Mouse (Mus musculus) kidney, embryonic 14.5 days (tissue): ENCODE data around the gene Gprc5d. TPM values are rescaled to one million over a fixed set of nuclear protein-coding genes. Genes with fewer than 3 reads are reported as not detected.

ENCODE experiments used
- ATAC-seq: fragments of 200-750 bp; cut with Nextera tagmentation; 2 replicates; pipeline ENCODE4 v1.8.0; 2017; ENCODE audit warnings: moderate number of reproducible peaks, mild to moderate bottlenecking, moderate TSS enrichment, moderate library complexity; ENCODE audit not compliant: low FRiP score, low TSS enrichment
- H3K27ac ChIP-seq: fragments of 300-500 bp; sonication (generic); 2 replicates; pipeline ENCODE4 v1.5.1; 2014; ENCODE audit warnings: low read depth, mild to moderate bottlenecking, low read length, moderate library complexity, mixed read lengths
- H3K27me3 ChIP-seq: fragments of 300-500 bp; sonication (generic); 2 replicates; pipeline ENCODE4 v1.6.1; 2014; ENCODE audit warnings: mild to moderate bottlenecking, low read length; ENCODE audit not compliant: control insufficient read depth, insufficient read depth
- H3K36me3 ChIP-seq: fragments of 300-500 bp; sonication (generic); 2 replicates; pipeline ENCODE4 v1.6.1; 2014; ENCODE audit warnings: low read length, mixed read lengths; ENCODE audit not compliant: control insufficient read depth, insufficient read depth
- H3K4me1 ChIP-seq: fragments of 300-500 bp; sonication (generic); 2 replicates; pipeline ENCODE4 v1.6.1; 2014; ENCODE audit warnings: low read length, mixed read lengths; ENCODE audit not compliant: control insufficient read depth, insufficient read depth
- H3K4me2 ChIP-seq: fragments of 300-500 bp; sonication (generic); replicated peaks from 2 replicates; pipeline ENCODE4 v1.6.1; 2014; ENCODE audit warnings: low read depth, mild to moderate bottlenecking, low read length
- H3K4me3 ChIP-seq: fragments of 300-500 bp; sonication (generic); 2 replicates; pipeline ENCODE4 v1.5.1; 2014; ENCODE audit warnings: mild to moderate bottlenecking, low read length
- H3K9ac ChIP-seq: fragments of 300-500 bp; sonication (generic); 2 replicates; pipeline ENCODE4 v1.6.1; 2014; ENCODE audit warnings: low read depth, mild to moderate bottlenecking, low read length, moderate library complexity
- H3K9me3 ChIP-seq: fragments of 300-500 bp; sonication (generic); 2 replicates; pipeline ENCODE4 v1.6.1; 2016; ENCODE audit warnings: low read length; ENCODE audit not compliant: control insufficient read depth
- WGBS: fragments of 180-500 bp; shearing (Covaris S2); extraction: QIAGEN DNeasy Blood & Tissue Kit; methylation state at CpG from one replicate; pipeline ENCODE4 v1.1.7; 2014; 5-methylcytosine and 5-hydroxymethylcytosine counted together
- polyA plus RNA-seq: library from polyadenylated mRNA; unstranded; fragments of >200 nt; fragmentation: Nextera tagmentation; extraction: Ambion mirVana; gene quantifications from 2 replicates; pipeline ENCODE4 v1.2.1, GENCODE M21; 2014

Gprc5d gene
- polyA plus RNA-seq, 1 experiment from 2014 or later: not detected

DNA sequence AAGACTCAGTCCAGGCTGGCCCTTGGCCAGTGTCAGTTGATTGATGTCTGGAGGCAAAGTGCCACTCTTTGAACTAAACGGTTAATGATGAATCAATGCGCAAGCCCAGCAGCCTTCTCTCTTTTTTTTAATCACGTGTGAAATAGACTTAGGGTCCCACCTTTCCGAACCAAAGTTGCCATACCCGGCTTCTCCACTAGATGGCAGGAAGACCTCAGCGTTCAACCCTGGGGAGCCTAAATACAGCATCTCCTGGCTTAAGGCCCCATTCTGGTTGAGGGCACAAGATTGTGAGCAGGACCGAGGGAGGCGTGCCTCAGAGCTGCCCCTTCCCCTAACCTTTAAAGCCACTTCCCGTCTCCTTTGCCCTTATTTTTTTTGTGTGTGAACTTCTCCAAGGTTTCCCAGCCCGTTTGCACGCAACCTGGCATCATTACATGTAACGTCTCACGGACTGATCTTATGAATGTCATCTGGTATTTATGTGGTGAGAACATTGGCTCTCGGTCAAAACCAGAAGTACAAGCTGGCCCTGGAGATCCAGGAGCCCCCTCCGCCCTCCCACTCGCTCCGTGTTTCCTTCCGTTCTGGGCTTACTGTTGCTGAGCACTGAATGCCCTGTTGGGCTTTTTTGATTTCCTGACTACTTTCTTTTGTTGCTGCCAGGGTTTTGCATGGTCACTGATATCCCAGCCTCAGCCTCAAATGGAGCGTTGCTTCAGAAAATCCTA is 30.2 kb downstream of the Gprc5d start:
- Histone ChIP-seq H3K36me3 (no peaks in the 10 kb centered on the region), H3K27me3 (no peaks in the 10 kb centered on the region), H3K4me1 (no peaks in the 10 kb centered on the region), H3K4me2 (peak overlapping the region; percentile 21; the same call in 1 of the 2 replicates), H3K27ac (no peak overlapping the region), H3K9ac (no peak overlapping the region), H3K4me3 (no peak overlapping the region), H3K9me3 (no peaks in the 10 kb centered on the region)
- 26% methylated on average over 19 of the region's 19 CpGs for WGBS
- peak; percentile 87 for ATAC-seq

DNA sequence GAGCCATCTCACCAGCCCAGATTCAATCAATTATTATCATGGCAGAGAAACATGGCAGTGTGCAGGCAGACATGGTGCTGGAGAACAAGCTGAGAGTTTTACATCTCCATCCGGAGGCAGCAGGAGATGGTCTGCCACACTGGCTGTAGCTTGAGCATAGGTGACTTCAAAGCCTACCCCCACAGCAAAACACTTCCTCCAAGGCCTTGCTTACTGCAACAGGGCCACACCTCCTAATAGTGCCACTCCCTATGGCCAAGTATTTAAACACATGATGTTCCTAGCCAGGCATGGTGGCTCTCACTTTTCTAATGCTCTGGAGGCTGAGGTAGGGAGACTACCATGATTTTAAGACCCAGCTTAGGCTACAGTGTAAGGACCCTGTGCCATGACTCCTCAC is 32.4 kb downstream of the Gprc5d start:
- Histone ChIP-seq H3K9ac (no peak overlapping the region), H3K9me3 (no peaks in the 10 kb centered on the region), H3K36me3 (no peaks in the 10 kb centered on the region), H3K27ac (no peak overlapping the region), H3K4me1 (no peaks in the 10 kb centered on the region), H3K27me3 (no peaks in the 10 kb centered on the region), H3K4me3 (no peak overlapping the region), H3K4me2 (no peak overlapping the region)
- no peak for ATAC-seq
- WGBS: 88% methylated on average over 1 of the region's 1 CpGs

DNA sequence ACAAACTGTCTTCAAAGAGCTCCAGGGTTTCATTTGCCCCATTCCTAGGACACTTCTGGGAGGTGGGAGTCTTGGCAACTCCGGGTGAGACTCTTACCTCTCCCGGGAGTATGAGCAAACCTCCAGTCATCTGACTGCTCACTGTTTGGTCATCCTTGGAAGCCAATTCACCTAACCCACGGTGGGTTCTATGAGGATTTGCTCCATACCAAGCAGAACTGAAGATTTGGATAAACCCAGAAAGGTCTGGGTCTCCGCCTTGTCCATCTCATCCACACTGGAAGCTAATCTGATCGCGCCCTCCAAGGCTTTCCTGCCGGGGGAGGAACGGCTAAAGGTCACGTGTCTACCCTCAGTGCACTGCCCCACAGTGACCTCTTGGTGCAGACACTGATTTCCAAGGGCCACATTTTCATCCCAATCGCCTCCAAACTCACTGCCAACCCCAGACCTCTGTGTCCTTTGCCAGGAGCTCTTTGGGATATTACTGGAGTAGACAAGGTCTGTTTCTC is 34.0 kb downstream of the Gprc5d start:
- no peak for ATAC-seq
- H3K27me3 ChIP-seq: no peaks in the 10 kb centered on the region
- no peak overlapping the region for H3K27ac ChIP-seq
- WGBS: 65% methylated on average over 10 of the region's 10 CpGs
- H3K9me3 ChIP-seq: no peaks in the 10 kb centered on the region
- no peak overlapping the region for H3K4me3 ChIP-seq
- no peak overlapping the region for H3K4me2 ChIP-seq
- H3K36me3 ChIP-seq: no peaks in the 10 kb centered on the region
- no peak overlapping the region for H3K9ac ChIP-seq
- H3K4me1 ChIP-seq: no peaks in the 10 kb centered on the region

DNA sequence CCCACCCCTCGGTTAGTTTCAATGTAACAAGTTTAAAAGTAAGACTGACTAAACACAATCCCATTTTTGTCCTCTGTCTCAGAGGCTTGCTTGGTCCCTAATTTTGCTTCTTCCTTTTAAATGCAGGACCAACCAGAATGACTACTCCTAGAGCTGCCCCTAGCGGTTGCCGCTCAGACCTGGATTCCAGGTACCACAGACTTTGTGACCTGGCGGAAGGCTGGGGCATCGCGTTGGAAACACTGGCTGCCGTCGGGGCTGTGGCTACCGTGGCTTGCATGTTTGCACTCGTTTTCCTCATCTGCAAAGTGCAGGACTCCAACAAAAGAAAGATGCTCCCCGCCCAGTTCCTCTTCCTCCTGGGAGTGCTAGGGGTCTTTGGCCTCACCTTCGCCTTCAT is 39.7 kb downstream of the Gprc5d start:
- no peak overlapping the region for H3K9ac ChIP-seq
- no peak for ATAC-seq
- H3K4me3 ChIP-seq: no peak overlapping the region
- H3K27ac ChIP-seq: no peak overlapping the region
- H3K4me1 ChIP-seq: no peaks in the 10 kb centered on the region
- no peaks in the 10 kb centered on the region for H3K36me3 ChIP-seq
- no peaks in the 10 kb centered on the region for H3K9me3 ChIP-seq
- 65% methylated on average over 12 of the region's 12 CpGs for WGBS
- no peaks in the 10 kb centered on the region for H3K27me3 ChIP-seq
- no peak overlapping the region for H3K4me2 ChIP-seq

DNA sequence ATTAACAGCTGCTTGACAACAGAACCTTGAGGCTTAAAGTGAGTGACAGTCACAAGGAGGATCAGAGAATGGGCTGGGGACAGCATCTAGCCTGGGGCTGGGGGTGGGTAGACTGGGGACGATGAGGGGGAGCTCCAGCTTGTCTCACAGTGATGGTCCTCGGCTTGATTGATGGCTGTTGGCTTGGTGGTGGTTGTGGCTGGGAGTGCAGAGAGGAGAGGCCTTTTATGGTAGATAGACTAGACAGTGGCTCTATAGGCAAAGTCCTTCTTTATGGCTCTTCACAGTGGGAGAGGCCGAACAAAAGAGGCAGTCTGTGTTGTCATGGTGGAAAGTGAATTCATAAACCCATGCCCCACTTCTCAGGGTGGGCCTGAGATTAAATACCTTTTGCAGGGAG is 41.9 kb downstream of the Gprc5d start:
- H3K9ac ChIP-seq: no peak overlapping the region
- no peaks in the 10 kb centered on the region for H3K9me3 ChIP-seq
- H3K4me1 ChIP-seq: no peaks in the 10 kb centered on the region; the same call in 1 of the 2 replicates
- H3K4me3 ChIP-seq: no peak overlapping the region
- H3K27me3 ChIP-seq: no peaks in the 10 kb centered on the region
- ATAC-seq: no peak
- no peaks in the 10 kb centered on the region for H3K36me3 ChIP-seq
- H3K27ac ChIP-seq: no peak overlapping the region
- no peak overlapping the region for H3K4me2 ChIP-seq
- 23% methylated on average over 3 of the region's 3 CpGs for WGBS

DNA sequence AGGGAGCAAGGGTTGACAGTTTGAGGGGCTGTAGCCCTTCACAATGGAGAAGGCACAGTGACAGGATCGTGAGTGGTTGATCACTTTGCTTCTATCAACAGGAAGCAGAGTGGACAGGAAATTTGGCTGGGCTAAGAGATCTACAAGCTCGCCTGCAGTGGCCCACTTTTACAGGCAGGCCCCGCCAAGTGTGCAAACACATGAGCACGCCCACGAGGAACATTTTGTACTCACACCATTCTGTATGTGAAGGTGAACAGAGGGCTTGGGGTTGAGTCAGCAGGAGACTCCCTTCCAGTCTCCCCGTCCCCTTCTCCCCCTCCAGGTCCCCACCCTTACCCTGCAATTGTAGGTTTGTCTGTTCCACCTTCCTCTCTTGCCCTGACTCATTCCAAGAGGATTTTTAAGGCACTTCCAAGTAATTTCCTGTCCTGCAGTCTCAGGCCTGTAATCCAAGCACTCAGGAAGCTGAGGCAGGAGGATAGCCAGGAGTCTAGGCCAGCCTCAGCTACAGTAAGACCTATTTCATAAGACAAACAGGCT is 43.6 kb downstream of the Gprc5d start:
- Histone ChIP-seq H3K4me2 (no peak overlapping the region), H3K27ac (no peak overlapping the region), H3K4me1 (no peaks in the 10 kb centered on the region; the same call in 1 of the 2 replicates), H3K4me3 (no peak overlapping the region), H3K9ac (no peak overlapping the region), H3K27me3 (no peaks in the 10 kb centered on the region), H3K36me3 (no peaks in the 10 kb centered on the region), H3K9me3 (no peaks in the 10 kb centered on the region)
- WGBS: 63% methylated on average over 6 of the region's 6 CpGs
- no peak for ATAC-seq

DNA sequence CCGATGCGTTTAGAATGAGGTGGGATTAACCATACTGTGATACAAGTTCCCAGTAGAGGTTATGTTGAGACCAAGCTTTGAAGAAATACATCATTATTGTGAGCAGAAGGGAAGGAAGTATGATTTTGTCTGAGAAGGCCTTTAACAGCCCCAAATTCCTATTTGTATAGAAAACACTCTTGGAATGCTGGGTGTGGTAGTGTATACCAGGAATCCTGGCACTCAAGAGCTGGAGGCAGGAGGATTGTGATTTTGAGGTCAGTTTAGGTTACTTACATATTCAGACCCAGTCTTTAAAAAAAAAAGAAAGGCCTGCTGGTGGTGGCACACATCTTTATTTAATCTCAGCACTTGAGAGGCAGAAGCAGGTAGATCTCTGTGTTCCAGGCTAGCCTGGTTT is 47.7 kb downstream of the Gprc5d start:
- H3K36me3 ChIP-seq: no peaks in the 10 kb centered on the region
- no peak for ATAC-seq
- 88% methylated on average over 2 of the region's 2 CpGs for WGBS
- H3K27me3 ChIP-seq: no peaks in the 10 kb centered on the region
- no peak overlapping the region for H3K4me2 ChIP-seq
- H3K9me3 ChIP-seq: no peaks in the 10 kb centered on the region
- peaks cover 19% of the 10 kb centered on the region for H3K4me1 ChIP-seq
- H3K9ac ChIP-seq: no peak overlapping the region
- no peak overlapping the region for H3K27ac ChIP-seq
- H3K4me3 ChIP-seq: no peak overlapping the region

DNA sequence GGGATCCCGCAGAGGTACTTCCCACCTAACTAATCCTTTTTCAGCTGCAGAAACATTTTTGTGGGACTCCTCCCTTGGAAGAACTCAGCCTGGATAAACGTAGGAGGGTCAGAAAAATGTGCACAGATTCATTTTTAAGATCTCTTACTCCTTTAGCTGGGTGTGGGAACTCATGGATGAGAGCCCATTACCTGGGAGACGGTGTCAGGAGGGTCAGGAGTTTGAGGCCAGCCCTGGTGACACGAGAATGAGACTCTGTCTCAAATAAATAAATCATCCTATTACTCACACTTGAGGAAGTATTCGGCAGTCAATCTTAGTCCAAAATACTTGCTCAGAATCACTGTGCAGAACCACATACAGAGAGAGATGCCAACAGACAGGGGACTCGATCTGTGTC is 48.2 kb downstream of the Gprc5d start:
- 55% methylated on average over 6 of the region's 6 CpGs for WGBS
- Histone ChIP-seq H3K9ac (no peak overlapping the region), H3K36me3 (no peaks in the 10 kb centered on the region), H3K27ac (no peak overlapping the region), H3K9me3 (no peaks in the 10 kb centered on the region), H3K4me2 (no peak overlapping the region), H3K4me1 (peaks cover 22% of the 10 kb centered on the region), H3K4me3 (no peak overlapping the region), H3K27me3 (no peaks in the 10 kb centered on the region)
- ATAC-seq: no peak

DNA sequence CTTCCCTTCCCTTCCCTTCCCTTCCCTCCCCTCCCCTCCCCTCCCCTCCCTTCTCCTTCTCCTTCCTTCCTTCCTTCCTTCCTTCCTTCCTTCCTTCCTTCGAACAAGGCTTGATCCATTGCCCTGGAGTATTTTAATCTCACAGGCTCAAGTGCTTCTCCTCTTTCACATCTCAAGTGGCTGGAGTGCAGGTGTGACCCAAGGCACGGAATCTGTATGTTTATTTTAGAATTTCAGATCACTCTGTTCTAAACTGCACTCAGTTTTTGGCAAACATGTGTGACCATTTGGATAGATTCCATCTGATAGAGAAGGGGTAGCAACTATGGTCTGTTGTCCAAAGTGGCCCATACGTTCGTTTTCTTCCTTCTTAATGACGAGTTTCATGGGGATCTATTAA is 49.9 kb downstream of the Gprc5d start:
- 73% methylated on average over 5 of the region's 5 CpGs for WGBS
- H3K4me1 ChIP-seq: peaks cover 22% of the 10 kb centered on the region
- no peaks in the 10 kb centered on the region for H3K9me3 ChIP-seq
- H3K4me2 ChIP-seq: no peak overlapping the region
- H3K27me3 ChIP-seq: no peaks in the 10 kb centered on the region
- no peak overlapping the region for H3K4me3 ChIP-seq
- no peaks in the 10 kb centered on the region for H3K36me3 ChIP-seq
- ATAC-seq: no peak
- no peak overlapping the region for H3K9ac ChIP-seq
- no peak overlapping the region for H3K27ac ChIP-seq
